Mouse (Mus musculus) adipocyte (in vitro differentiated cells): ENCODE results near the gene Snx20.

Source experiments
- DNase-seq: peaks from one replicate; pipeline ENCODE4 v3.0.0-alpha.2; 2016; ENCODE audit warnings: low spot score

Gene Snx20

DNA sequence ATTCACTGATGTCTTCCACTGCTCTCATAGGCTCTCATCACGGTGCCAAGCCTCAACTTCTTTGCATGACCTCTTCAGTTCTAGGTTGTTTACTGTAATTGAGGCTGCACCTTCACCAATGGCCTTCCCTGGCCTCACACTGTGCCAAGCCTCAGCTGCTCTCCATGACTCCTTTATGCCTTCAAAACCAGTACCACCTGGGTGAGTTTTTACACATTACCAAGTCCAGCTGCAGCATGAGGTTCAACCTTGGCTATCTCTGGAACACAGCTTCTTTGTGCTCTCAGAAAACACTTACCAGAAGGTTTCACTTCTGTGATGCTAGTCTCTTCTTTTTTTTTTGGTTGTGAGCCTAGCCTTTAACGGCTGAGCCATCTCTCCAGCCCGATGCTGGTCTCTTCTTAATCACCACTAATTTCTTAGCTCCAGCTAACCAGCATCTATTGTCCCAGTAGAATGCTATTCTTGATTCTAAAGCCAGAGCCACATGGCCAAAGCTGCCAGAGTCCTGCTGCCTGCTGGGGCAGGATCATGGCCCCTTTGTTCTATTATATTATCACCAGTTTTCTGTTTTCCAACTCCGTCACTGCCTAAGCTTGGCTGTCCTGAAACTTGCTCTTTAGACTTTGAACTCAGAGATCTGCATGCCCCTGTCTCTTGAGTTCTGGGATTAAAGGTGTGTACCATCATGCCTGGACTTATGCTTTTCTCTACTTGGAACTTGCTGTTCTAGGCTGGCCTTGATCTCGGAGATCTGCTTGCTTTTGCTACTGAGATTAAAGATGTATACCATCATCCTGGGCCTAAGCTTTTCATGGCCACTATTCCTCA is 7.0 kb upstream of the Snx20 start:
- no peak for DNase-seq

- no peak for DNase-seq
Observed at GRCm38 (mm10) chr8:88638908-88639307, 3.0 kb upstream of the Snx20 start.

DNA sequence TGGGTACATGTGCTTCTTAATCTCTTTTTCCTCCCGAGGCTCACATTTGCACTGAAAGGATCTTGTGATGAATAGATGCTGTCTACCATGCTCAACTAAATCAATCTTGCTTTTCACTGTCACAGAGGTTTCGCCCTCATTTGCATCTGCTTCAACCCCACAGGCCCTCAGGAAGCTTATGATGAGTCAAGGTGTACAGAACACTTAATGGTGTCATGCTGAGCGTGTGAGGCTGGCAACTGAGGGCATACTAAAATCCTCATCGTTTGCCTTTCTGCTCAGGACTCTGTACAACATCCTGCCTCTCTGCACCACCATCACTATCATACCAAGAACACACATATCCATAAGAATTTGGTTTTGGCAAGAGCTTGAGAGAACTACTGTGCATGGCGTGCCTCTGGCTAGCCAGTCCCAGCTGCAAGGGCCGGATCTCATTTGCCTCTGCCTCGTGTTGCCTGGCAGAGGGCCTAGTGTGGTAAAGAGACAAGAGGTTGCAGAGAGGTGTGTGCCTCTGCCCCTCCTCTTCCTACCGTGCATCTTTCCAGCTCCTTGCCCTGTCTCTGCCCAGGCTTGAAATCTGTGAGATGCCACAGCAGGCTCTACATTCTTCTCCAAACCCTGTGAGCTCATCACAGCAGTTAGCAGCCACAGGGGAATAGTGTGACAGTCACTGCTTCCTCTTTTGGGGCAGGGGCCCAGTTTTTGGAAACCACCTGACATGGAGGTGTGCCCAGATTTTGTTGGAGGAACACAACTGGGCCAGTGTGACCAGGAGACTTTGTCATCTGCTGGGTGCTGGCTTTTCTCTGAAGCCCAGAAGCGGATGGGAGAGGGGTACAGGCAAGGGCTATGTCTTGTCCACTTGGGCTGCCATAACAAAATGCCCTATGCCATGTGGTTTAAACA is 1.4 kb upstream of the Snx20 start:
- no peak for DNase-seq

DNA sequence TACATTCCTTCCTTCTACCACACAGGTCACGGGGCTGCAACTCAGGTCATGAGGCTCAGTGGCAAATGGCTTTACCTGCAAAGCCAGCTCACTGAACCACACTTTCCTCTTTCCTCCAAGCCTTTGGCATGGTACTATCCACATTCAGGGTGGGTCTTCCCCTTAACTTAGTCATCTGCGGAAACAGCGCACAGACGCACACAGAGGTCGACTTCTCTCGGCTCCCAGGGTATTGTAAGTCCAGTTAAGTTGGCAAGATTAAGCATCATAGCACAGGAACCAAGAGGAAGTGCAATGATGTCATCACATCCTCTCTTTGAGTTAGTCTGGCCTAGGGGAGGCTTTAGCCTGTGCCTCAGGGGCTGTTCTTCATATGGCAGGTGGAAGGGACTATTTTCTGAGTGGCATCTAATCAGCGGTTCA is 2.6 kb downstream of the Snx20 start:
- DNase-seq: no peak

GRCm38 (mm10) chr8:88631081-88631480 is 4.8 kb downstream of the Snx20 start:
- peak; percentile 61 for DNase-seq

DNA sequence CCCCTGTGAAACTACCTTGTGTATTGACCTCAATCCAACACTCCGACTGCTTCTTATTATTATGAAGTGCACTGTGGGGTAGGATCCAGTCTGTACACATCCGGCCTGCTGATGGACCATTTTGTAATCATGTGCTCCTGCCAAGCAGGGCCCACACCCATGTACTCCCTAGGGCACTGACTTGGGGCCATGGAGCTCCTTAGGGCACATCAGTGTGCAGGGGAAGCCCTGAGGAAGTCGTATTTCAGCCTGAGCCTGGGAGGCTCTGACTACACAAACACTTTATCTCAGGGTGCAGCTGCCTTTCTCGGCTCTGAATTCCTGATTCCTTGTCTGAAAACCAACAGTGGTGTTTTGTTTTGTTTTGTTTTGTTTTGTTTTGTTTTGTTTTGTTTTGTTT is 5.7 kb downstream of the Snx20 start:
- DNase-seq: no peak

- no peak for DNase-seq
Observed at GRCm38 (mm10) chr8:88628001-88628774, 7.7 kb downstream of the Snx20 start.

- no peak for DNase-seq
Observed at GRCm38 (mm10) chr8:88627265-88627991, 8.5 kb downstream of the Snx20 start.

DNA sequence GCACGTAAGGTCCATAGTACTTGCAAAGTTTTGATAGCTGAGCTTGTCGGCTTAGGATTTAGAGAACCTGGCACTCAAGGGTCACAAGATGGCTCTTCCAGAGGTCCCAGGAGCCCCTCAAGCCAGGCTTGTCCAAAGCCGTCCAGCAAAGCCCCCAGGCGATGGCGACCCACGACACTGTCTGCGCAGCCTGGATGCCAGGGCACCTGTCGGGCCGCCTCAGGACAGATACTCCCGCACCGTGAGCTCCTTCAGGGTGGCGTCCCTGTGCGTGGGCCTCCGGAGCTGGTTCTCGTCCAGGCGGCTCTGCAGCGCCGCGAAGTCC is 9.0 kb downstream of the Snx20 start:
- DNase-seq: no peak

DNA sequence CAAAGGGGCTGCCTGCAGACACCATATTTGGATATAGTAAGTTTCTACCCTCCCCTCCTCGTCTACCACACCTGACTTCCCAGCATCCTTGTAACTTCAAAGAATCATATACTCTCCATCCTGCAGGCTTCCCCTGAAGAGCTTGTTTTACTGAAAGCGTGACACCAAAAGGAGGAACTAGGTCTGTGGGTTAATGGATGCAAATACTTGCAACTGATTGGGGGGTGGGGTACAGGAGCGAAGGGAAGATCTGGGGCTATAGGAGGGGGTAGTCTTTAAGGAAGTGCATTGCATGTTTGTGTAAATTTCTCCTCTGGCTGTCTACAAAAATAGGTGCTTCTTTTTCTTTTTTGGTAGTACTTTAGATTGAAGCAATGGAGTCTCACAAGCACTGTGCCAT is 9.5 kb downstream of the Snx20 start:
- no peak for DNase-seq

DNA sequence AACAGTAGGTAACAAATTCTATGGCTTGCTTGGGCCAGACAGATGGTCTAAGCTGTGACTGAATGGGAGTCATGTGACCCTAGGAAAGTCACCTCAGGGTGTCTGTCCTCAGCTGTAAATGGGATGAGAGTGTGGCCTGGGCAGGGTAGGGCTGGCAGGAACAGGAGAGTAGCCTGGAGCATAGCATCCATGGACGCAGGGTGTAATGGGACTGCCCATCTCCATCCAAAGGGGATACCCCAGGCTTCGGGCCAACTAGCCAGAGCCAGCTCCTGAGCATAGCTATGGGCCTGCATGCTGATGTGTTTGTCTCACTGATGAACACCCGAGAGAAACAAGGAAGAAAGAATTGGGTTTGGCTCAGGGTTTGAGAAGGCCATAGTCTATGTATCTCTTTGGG is 11.7 kb downstream of the Snx20 start:
- DNase-seq: no peak

- no peak for DNase-seq
Observed at GRCm38 (mm10) chr8:88623351-88623750, 12.6 kb downstream of the Snx20 start.

DNA sequence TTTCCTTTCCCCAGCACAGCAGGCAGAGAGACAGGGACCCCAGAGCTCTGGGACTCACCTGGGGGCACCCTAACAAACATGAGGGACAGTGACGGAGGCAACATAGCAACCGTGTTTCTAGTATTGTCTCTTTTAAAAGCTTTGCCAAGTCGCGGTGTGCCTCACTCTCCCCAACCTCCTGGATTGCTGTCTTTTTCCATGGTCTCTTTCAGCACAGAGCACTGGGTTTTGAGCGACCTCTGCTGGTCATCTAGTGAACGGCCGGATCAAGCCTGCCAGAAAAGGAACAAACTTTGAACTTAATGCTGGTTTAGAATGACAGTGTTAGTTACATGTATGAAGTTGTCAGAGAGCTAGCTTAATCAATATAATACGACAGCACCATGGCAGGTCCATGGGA is 14.5 kb downstream of the Snx20 start:
- DNase-seq: peak; percentile 77

DNA sequence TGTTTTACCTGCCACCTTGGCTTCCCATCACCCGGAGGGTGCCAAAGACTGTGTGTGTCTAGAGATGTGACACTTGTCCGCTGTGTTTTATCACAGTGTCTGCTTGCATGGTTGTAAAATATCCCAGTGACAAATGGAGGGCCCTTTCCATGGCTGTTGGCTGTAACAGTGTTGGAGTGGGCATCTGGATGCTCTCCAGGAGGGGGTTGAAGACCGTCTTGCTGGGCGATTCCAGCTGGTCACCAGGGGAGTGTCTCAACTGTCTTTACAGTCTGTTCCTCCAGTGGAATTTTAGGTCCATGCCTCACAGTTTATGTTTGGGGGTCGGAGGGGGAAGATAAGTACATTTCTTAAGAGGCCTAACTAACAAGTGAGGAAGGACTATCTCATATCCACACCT is 15.0 kb downstream of the Snx20 start:
- DNase-seq: no peak

DNA sequence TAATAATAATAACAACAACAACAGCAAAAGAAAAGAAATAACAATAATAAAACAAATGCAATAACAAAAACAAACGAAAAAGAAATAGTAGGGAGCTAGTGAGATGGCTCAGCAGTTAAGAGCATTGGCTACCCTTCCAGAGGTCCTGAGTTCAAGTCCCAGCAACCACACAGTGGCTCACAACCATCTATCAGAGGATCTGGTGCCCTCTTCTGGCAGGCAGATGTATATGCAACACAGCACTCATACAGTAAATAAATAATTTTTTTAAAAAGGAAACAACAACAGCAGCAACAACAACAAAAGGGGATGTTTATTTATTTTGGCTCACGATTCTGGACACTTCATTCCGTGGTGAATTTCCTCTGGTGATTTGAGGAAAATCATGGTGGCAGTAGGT is 16.4 kb downstream of the Snx20 start:
- peak; percentile 20 for DNase-seq

DNA sequence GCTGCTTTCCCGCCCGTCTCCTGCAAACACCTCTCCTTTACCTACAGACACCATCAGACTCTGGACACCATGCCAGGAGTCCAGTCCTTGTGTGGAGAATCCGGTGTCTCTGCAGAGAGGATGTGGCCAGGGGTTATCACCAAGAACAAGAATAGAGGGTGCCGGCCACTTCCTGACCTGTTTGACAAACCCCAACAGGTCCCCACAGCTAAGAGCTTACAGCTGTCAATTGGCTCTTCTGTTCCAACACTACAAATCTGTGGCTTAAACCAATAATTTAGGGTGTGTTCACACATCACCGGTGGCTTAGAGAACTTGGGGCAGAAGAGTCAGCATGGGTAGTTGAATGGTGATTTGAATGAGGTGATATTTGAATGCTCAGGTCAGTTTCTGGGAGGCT is 17.3 kb downstream of the Snx20 start:
- no peak for DNase-seq

DNA sequence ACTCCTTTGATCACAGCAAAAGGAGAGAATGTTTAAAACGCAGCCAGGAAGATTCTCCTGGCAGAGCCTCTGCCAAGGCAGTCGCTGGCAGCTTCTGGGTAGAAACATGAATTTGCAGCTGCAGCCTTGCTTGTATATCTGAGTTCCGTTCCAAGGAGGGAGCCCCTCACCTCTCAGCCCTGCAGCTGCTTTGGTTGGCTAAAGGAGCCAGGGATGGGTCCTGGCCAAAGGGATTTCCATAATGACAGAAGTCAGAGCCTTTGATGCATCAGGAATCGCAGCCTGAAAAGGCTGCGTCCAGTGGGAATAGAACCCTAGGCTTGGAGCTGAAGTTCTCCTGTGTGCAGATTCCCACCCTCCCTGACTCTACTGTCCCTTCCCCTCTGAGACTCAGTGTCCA is 20.9 kb downstream of the Snx20 start:
- DNase-seq: no peak

DNA sequence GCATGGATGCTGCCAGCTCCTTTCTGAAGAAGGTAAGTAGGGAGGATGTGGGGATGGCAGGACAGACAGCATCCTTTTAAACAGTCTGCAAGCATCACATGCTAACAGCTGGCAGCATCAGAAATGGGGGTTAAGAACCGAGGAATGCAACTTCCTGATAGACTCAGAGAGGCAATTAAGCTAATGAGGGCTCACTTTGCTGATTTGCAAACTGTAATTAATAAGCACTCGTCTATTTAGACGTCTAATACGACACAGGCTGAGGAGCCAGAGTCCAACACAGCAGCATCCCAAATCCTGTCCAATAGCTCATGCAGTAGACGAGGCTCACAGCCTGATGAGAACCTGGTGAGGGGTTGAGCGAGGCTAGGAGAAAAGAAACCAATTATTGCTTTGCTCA is 25.7 kb downstream of the Snx20 start:
- no peak for DNase-seq

GRCm38 (mm10) chr8:88609036-88609435 is 26.9 kb downstream of the Snx20 start:
- no peak for DNase-seq

GRCm38 (mm10) chr8:88605361-88606040 is 30.4 kb downstream of the Snx20 start:
- DNase-seq: no peak
